Mouse (Mus musculus): ENCODE results near the gene Acrbp. TPM values are rescaled to one million over a fixed set of nuclear protein-coding genes. Genes with fewer than 3 reads are reported as not detected.
"Not testable (repeated sequence)": the region's sequence is repeated elsewhere in the genome, so short reads cannot be mapped to it uniquely, and the experiment has no call there.

Acrbp gene
- 9.9 and 11.8 TPM in 2 replicates for polyA plus RNA-seq (2015; fragmentation: Nextera tagmentation; extraction: Ambion mirVana)

GRCm38 (mm10) chr6:125049678-125050077 lies at the start of gene Acrbp:
Acrbp (plus strand) TSS chr6:125049689.
- ATAC-seq (ENCODE audit: insufficient read depth, low FRiP score, low read depth), result no peak
- H3K9ac ChIP-seq, result no peak within 1 kb of the TSS
- peaks cover 45% of the 10 kb centered on the region for H3K36me3 ChIP-seq
- 36% methylated on average over 20 of the region's 20 CpGs for WGBS
- H3K27ac ChIP-seq, result no peak within 1 kb of the TSS
- no peaks in the 10 kb centered on the region for H3K4me1 ChIP-seq
- no peak within 1 kb of the TSS for H3K4me3 ChIP-seq (replicated peaks)
- H3K9me3 ChIP-seq, result no peaks in the 10 kb centered on the region
- no peaks in the 10 kb centered on the region for H3K27me3 ChIP-seq (replicated peaks)
- H3K4me2 ChIP-seq, result no peak within 1 kb of the TSS

- Histone ChIP-seq H3K4me2 (no peak overlapping the region), H3K9me3 (no peaks in the 10 kb centered on the region), H3K9ac (no peak overlapping the region), H3K27ac (no peak overlapping the region), H3K27me3 (replicated peaks) (peaks cover 30% of the 10 kb centered on the region), H3K4me1 (no peaks in the 10 kb centered on the region), H3K4me3 (replicated peaks) (no peak overlapping the region), H3K36me3 (no peaks in the 10 kb centered on the region)
- 36% methylated on average over 3 of the region's 3 CpGs for WGBS
- no peak for ATAC-seq (ENCODE audit: insufficient read depth, low FRiP score, low read depth)
These were observed 45.8 kb upstream of the Acrbp start for GRCm38 (mm10) chr6:125003706-125004105.

GRCm38 (mm10) chr6:125005086-125005485 lies 44.4 kb upstream of the Acrbp start:
- no peaks in the 10 kb centered on the region for H3K36me3 ChIP-seq
- no peak for ATAC-seq (ENCODE audit: insufficient read depth, low FRiP score, low read depth)
- no peak overlapping the region for H3K4me2 ChIP-seq
- H3K27ac ChIP-seq, result no peak overlapping the region
- no peaks in the 10 kb centered on the region for H3K9me3 ChIP-seq
- H3K27me3 ChIP-seq (replicated peaks), result peaks cover 18% of the 10 kb centered on the region
- no peak overlapping the region for H3K9ac ChIP-seq
- 0 out of 2 replicates have a peak, but pooled peaks cover 3% of the 10 kb centered on the region for H3K4me1 ChIP-seq
- 42% methylated on average over 3 of the region's 3 CpGs for WGBS
- no peak overlapping the region for H3K4me3 ChIP-seq (replicated peaks)

- Histone ChIP-seq H3K9ac (peak overlapping the region; percentile 18; the same call in 1 of the 2 replicates), H3K36me3 (peaks cover 6% of the 10 kb centered on the region; the same call in 1 of the 2 replicates), H3K9me3 (no peaks in the 10 kb centered on the region), H3K4me3 (replicated peaks) (peak overlapping the region; percentile 87), H3K4me1 (peaks cover 14% of the 10 kb centered on the region; the same call in 1 of the 2 replicates), H3K27me3 (replicated peaks) (0 out of 2 replicates have a peak, but pooled peaks cover 5% of the 10 kb centered on the region), H3K4me2 (peak overlapping the region; percentile 65), H3K27ac (peak overlapping the region; percentile 99; the same call in 1 of the 2 replicates)
- ATAC-seq (ENCODE audit: insufficient read depth, low FRiP score, low read depth), result no peak
- WGBS, result 39% methylated on average over 13 of the region's 13 CpGs
These were observed 41.4 kb upstream of the Acrbp start for GRCm38 (mm10) chr6:125008060-125008459.

GRCm38 (mm10) chr6:125008586-125009128 lies 40.8 kb upstream of the Acrbp start:
- no peaks in the 10 kb centered on the region for H3K9me3 ChIP-seq
- under 1% methylated on average over 32 of the region's 34 CpGs for WGBS
- H3K4me3 ChIP-seq (replicated peaks), result peak overlapping the region; percentile 87
- H3K9ac ChIP-seq, result peak overlapping the region; percentile 89; the same call in 1 of the 2 replicates
- H3K27ac ChIP-seq, result peak overlapping the region; percentile 99
- peaks cover 10% of the 10 kb centered on the region; the same call in 1 of the 2 replicates for H3K36me3 ChIP-seq
- H3K4me1 ChIP-seq, result peaks cover 14% of the 10 kb centered on the region; the same call in 1 of the 2 replicates
- peak overlapping the region; percentile 88 for H3K4me2 ChIP-seq
- peak; percentile 98 for ATAC-seq (ENCODE audit: insufficient read depth, low FRiP score, low read depth)
- H3K27me3 ChIP-seq (replicated peaks), result no peaks in the 10 kb centered on the region

- Histone ChIP-seq H3K4me3 (replicated peaks) (peak within 1 kb of the TSS; percentile 87), H3K36me3 (peaks cover 12% of the 10 kb centered on the region; the same call in 1 of the 2 replicates), H3K4me1 (peaks cover 14% of the 10 kb centered on the region; the same call in 1 of the 2 replicates), H3K4me2 (peak within 1 kb of the TSS; percentile 88), H3K9ac (peak within 1 kb of the TSS; percentile 89), H3K27ac (peak within 1 kb of the TSS; percentile 99), H3K27me3 (replicated peaks) (no peaks in the 10 kb centered on the region), H3K9me3 (no peaks in the 10 kb centered on the region)
- ATAC-seq (ENCODE audit: insufficient read depth, low FRiP score, low read depth), result no peak
- WGBS, result 0% methylated on average over 3 of the region's 3 CpGs
These were observed 40.5 kb upstream of the Acrbp start, which contains the start of gene Zfp384 for GRCm38 (mm10) chr6:125009129-125009180. Zfp384 (plus strand) TSS chr6:125009145.

GRCm38 (mm10) chr6:125009181-125010073 lies 40.1 kb upstream of the Acrbp start:
- WGBS, result under 1% methylated on average over 68 of the region's 78 CpGs

GRCm38 (mm10) chr6:125017682-125018081 lies 31.8 kb upstream of the Acrbp start:
- Histone ChIP-seq H3K4me1 (no peaks in the 10 kb centered on the region), H3K36me3 (peaks cover 40% of the 10 kb centered on the region), H3K27me3 (replicated peaks) (no peaks in the 10 kb centered on the region), H3K4me3 (replicated peaks) (no peak overlapping the region), H3K4me2 (no peak overlapping the region), H3K9ac (no peak overlapping the region), H3K27ac (no peak overlapping the region), H3K9me3 (no peaks in the 10 kb centered on the region)
- WGBS, result 88% methylated on average over 3 of the region's 3 CpGs
- ATAC-seq (ENCODE audit: insufficient read depth, low FRiP score, low read depth), result no peak; the same call in 1 of the 2 replicates

More at GRCm38 (mm10) chr6:125009181-125010073, 40.1 kb upstream of the Acrbp start:
- no peaks in the 10 kb centered on the region for H3K9me3 ChIP-seq
- H3K27me3 ChIP-seq (replicated peaks), result no peaks in the 10 kb centered on the region
- peak overlapping the region; percentile 99 for H3K27ac ChIP-seq
- peak; percentile 84 for ATAC-seq (ENCODE audit: insufficient read depth, low FRiP score, low read depth)
- H3K4me3 ChIP-seq (replicated peaks), result peak overlapping the region; percentile 87
- peaks cover 12% of the 10 kb centered on the region; the same call in 1 of the 2 replicates for H3K36me3 ChIP-seq
- H3K4me1 ChIP-seq, result peaks cover 14% of the 10 kb centered on the region; the same call in 1 of the 2 replicates
- peak overlapping the region; percentile 89 for H3K9ac ChIP-seq
- peak overlapping the region; percentile 88 for H3K4me2 ChIP-seq

GRCm38 (mm10) chr6:125030532-125030931 lies 19.0 kb upstream of the Acrbp start:
- not testable (repeated sequence) for H3K4me1 ChIP-seq; H3K4me2 ChIP-seq; H3K27ac ChIP-seq; H3K27me3 ChIP-seq (replicated peaks); H3K9ac ChIP-seq; H3K4me3 ChIP-seq (replicated peaks); H3K9me3 ChIP-seq; ATAC-seq (ENCODE audit: insufficient read depth, low FRiP score, low read depth)
- H3K36me3 ChIP-seq, result peaks cover 45% of the 10 kb centered on the region
- WGBS, result 35% methylated on average over 7 of the region's 9 CpGs

- no peaks in the 10 kb centered on the region for H3K9me3 ChIP-seq
- no peaks in the 10 kb centered on the region for H3K4me1 ChIP-seq
- ATAC-seq (ENCODE audit: insufficient read depth, low FRiP score, low read depth), result 0 out of 2 replicates have a peak, but pooled peaks have one; percentile 43
- H3K4me3 ChIP-seq (replicated peaks), result no peak overlapping the region
- H3K27me3 ChIP-seq (replicated peaks), result no peaks in the 10 kb centered on the region
- 85% methylated on average over 16 of the region's 16 CpGs for WGBS
- no peak overlapping the region for H3K9ac ChIP-seq
- no peak overlapping the region for H3K27ac ChIP-seq
- H3K4me2 ChIP-seq, result no peak overlapping the region
- H3K36me3 ChIP-seq, result peaks cover 55% of the 10 kb centered on the region
These were observed 17.9 kb upstream of the Acrbp start for GRCm38 (mm10) chr6:125031604-125032003.

GRCm38 (mm10) chr6:125038666-125039065 lies 10.8 kb upstream of the Acrbp start:
- Histone ChIP-seq H3K4me1 (0 out of 2 replicates have a peak, but pooled peaks cover 8% of the 10 kb centered on the region), H3K36me3 (peaks cover 26% of the 10 kb centered on the region), H3K27ac (peak overlapping the region; percentile 77), H3K4me2 (peak overlapping the region; percentile 52), H3K9me3 (no peaks in the 10 kb centered on the region), H3K4me3 (replicated peaks) (0 out of 2 replicates have a peak overlapping the region, but pooled peaks have one; percentile 72), H3K27me3 (replicated peaks) (no peaks in the 10 kb centered on the region), H3K9ac (0 out of 2 replicates have a peak overlapping the region, but pooled peaks have one; percentile 14)
- no peak for ATAC-seq (ENCODE audit: insufficient read depth, low FRiP score, low read depth)
- WGBS, result 88% methylated on average over 4 of the region's 4 CpGs

- Histone ChIP-seq H3K36me3 (peaks cover 26% of the 10 kb centered on the region), H3K9ac (peak overlapping the region; percentile 14; the same call in 1 of the 2 replicates)
These were observed 10.4 kb upstream of the Acrbp start for GRCm38 (mm10) chr6:125039131-125039530.

More at GRCm38 (mm10) chr6:125039131-125039530, 10.4 kb upstream of the Acrbp start:
- no peaks in the 10 kb centered on the region for H3K27me3 ChIP-seq (replicated peaks)
- 5% methylated on average over 8 of the region's 8 CpGs for WGBS
- H3K4me3 ChIP-seq (replicated peaks), result peak overlapping the region; percentile 72
- no peaks in the 10 kb centered on the region for H3K9me3 ChIP-seq
- H3K27ac ChIP-seq, result peak overlapping the region; percentile 77
- 0 out of 2 replicates have a peak, but pooled peaks cover 8% of the 10 kb centered on the region for H3K4me1 ChIP-seq
- no peak for ATAC-seq (ENCODE audit: insufficient read depth, low FRiP score, low read depth)
- H3K4me2 ChIP-seq, result peak overlapping the region; percentile 52

Data from stomach, embryonic 15.5 days (tissue).